Mouse (Mus musculus): ENCODE measurements around the gene Gm10118. TPM values are rescaled to one million over a fixed set of nuclear protein-coding genes. Genes with fewer than 3 reads are reported as not detected.

Gene Gm10118
- total RNA-seq (2015; ENCODE audit: low replicate concordance) (not detected in 2 replicates), total RNA-seq (2017; ENCODE audit: low replicate concordance) (not detected in 2 replicates)

GRCm38 (mm10) chr10:63927334-63927733 is at the start of gene Gm10118:
Gene Gm10118 (minus strand): TSS chr10:63927434.
- ATAC-seq (replicated peaks; ENCODE audit: low FRiP score, poor library complexity, severe bottlenecking) = no peak

- no peak for ATAC-seq (replicated peaks; ENCODE audit: low FRiP score, poor library complexity, severe bottlenecking)
Observed at GRCm38 (mm10) chr10:63972300-63972699, 45.1 kb upstream of the Gm10118 start.

- ATAC-seq (replicated peaks; ENCODE audit: low FRiP score, poor library complexity, severe bottlenecking) = no peak
Observed at GRCm38 (mm10) chr10:63954308-63954930, 27.2 kb upstream of the Gm10118 start.

GRCm38 (mm10) chr10:63951481-63951880 is 24.2 kb upstream of the Gm10118 start:
- ATAC-seq (replicated peaks; ENCODE audit: low FRiP score, poor library complexity, severe bottlenecking) = no peak

GRCm38 (mm10) chr10:63950867-63951266 is 23.6 kb upstream of the Gm10118 start:
- no peak for ATAC-seq (replicated peaks; ENCODE audit: low FRiP score, poor library complexity, severe bottlenecking)

GRCm38 (mm10) chr10:63947266-63947665 is 20.0 kb upstream of the Gm10118 start:
- ATAC-seq (replicated peaks; ENCODE audit: low FRiP score, poor library complexity, severe bottlenecking) = no peak

- ATAC-seq (replicated peaks; ENCODE audit: low FRiP score, poor library complexity, severe bottlenecking) = no peak
Observed at GRCm38 (mm10) chr10:63945534-63945933, 18.3 kb upstream of the Gm10118 start.

- ATAC-seq (replicated peaks; ENCODE audit: low FRiP score, poor library complexity, severe bottlenecking) = no peak
Observed at GRCm38 (mm10) chr10:63933946-63934345, 6.7 kb upstream of the Gm10118 start.

GRCm38 (mm10) chr10:63908878-63909277 is 18.4 kb downstream of the Gm10118 start:
- ATAC-seq (replicated peaks; ENCODE audit: low FRiP score, poor library complexity, severe bottlenecking) = no peak

GRCm38 (mm10) chr10:63899891-63900290 is 27.3 kb downstream of the Gm10118 start:
- no peak for ATAC-seq (replicated peaks; ENCODE audit: low FRiP score, poor library complexity, severe bottlenecking)

- ATAC-seq (replicated peaks; ENCODE audit: low FRiP score, poor library complexity, severe bottlenecking) = no peak
Observed at GRCm38 (mm10) chr10:63894612-63895011, 32.6 kb downstream of the Gm10118 start.

- ATAC-seq (replicated peaks; ENCODE audit: low FRiP score, poor library complexity, severe bottlenecking) = no peak
Observed at GRCm38 (mm10) chr10:63886449-63887088, 40.7 kb downstream of the Gm10118 start.

GRCm38 (mm10) chr10:63880462-63880903 is 46.8 kb downstream of the Gm10118 start:
- no peak for ATAC-seq (replicated peaks; ENCODE audit: low FRiP score, poor library complexity, severe bottlenecking)

Other genes starting within 250 kb of the Gm10118 start
- not detected in 2 replicates for gene Lrrtm3, start 162.8 kb upstream of the Gm10118 start, total RNA-seq (2015; ENCODE audit: low replicate concordance)
- not detected in 2 replicates for gene Lrrtm3, start 162.8 kb upstream of the Gm10118 start, total RNA-seq (2017; ENCODE audit: low replicate concordance)

Measured in erythroblast, adult 5-6 weeks (primary cell).